Mouse (Mus musculus) gastrocnemius, adult 2 months (tissue): ENCODE data around the gene Hhip. TPM values are rescaled to one million over a fixed set of nuclear protein-coding genes. Genes with fewer than 3 reads are reported as not detected.

Experiments
- DNase-seq: peaks from one replicate; pipeline ENCODE4 v3.0.0; 2022
- H3K27ac ChIP-seq: fragments of 200-600 bp; 2 replicates; pipeline ENCODE4 v1.8.1; 2022; ENCODE audit warnings: mild to moderate bottlenecking
- H3K4me3 ChIP-seq: fragments of 200-600 bp; 2 replicates; pipeline ENCODE4 v1.8.1; 2022; ENCODE audit warnings: mild to moderate bottlenecking, moderate library complexity
- CTCF ChIP-seq: fragments of 200-600 bp; IDR thresholded peaks from 2 replicates; pipeline ENCODE4 v1.8.1; 2022; ENCODE audit warnings: antibody characterized with exemption, mild to moderate bottlenecking, moderate library complexity
- intact Hi-C: fragments of 180-260 bp; cut with DNase I; formaldehyde crosslinking; loops from one replicate; pipeline ENCODE4 v1.15.1; 2025
- long read RNA-seq, 2 experiments: library from polyadenylated mRNA; stranded (forward); transcript quantifications; one replicate each; pipeline ENCODE4 v2.0.0; 2021
- total RNA-seq, 2 experiments: library from RNA; stranded (reverse); gene quantifications; 2 replicates each; pipeline ENCODE4 v1.2.3; 2021

Gene Hhip
- total RNA-seq, result under 1 TPM; 0.13 to 0.50 TPM
- long read RNA-seq, experiment 1, result 0 reads
- long read RNA-seq, experiment 2, result 0 reads

DNA sequence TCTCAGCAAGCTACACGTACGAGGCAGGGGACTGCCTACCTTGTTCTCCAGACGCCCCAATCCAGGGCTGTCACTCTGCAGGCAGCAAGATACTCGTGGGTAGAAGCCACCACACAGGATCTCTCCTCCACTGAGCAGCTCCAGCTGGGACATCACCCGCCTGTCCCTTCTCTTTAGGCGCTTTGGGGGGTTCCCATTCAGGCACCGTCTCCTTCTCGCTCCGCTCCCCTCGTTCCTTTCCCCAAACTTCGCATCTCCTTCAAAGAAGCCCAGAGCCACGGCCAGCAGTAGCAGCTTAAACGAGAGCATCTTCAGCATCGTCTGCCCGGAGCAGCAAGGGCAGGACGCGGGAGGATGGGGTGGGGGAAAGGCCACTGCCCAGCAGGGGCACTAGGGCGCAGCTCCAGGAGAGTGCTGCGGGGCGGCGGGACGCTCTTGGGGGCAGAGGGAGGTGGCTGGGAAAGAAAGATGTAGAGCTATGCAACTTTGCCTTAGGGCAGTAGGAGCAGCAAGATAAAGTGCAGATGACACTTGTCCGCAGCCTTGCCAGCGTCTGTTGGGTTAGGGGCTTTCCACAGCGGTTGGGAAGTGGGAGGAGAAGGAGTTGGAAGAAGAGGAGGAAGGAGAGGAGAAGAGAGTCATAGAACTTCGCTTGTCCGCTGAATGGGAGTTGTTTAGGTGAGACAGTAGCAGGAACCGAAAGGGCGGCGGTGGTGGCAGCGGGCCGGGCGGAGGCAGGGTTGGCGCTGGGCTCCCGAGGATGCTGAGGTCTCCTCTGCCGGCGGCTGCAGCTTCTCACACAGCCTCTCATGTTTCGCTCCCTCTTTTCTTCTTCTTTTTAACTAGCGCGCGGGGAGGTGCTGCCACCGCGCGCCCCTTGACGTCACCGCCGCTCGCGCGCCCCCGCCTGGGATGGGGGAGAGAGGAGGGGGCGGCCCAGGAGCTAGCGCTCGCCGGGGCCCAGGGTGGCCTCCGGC lies at the start of gene Hhip:
Gene Hhip, minus strand, starts transcription at position 809 of the 977 bp plus-strand sequence.
- no peak for TF ChIP-seq CTCF
- H3K4me3 ChIP-seq, result peak within 1 kb of the TSS; percentile 71
- intact Hi-C loops, result no loop called here
- peak within 1 kb of the TSS; percentile 12 for H3K27ac ChIP-seq
- DNase-seq, result peak; percentile 38

DNA sequence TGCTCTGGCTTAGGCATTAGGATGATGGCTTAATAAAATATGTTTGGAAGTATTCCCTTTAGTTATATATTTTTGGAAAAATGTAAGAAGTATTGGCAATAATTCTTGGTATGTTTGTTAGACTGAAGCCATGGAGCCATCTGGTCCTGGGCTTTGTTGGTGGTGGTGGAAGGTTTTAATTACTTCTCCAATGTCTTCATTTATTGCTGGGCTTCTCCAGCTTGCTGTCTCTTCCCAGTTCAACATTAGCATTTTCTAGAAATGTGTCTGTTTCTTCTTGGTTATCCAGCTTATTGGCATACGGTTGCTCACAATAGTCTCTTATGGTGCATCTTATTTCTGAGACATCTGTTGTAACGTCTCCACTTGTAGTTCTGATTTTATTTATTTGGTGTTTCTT lies 29.2 kb upstream of the Hhip start:
- H3K27ac ChIP-seq, result no peak overlapping the region
- no peak for TF ChIP-seq CTCF
- no peak overlapping the region for H3K4me3 ChIP-seq
- intact Hi-C loops, result no loop called here
- no peak for DNase-seq

DNA sequence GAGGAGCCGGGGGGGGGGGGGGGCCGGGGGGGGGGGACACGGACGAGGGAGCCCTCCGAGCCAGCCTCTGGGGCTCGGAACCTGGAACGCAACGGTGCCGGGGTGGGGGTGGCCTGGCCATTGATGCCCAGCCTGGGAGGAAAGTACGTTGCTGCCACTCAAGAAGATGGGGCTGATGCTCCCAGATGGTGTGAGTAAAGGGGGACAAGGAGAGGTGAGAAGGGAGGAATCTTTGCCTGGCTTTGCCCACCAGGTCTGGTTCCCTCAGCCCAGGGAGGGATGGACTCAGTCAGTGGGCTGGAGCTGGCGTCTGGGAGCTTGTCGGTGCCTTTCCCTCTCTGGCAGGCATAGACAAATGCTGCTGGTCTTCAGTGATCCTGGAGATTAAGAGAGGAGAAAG lies 387 bp upstream of the Hhip start:
- Histone ChIP-seq H3K4me3 (peak overlapping the region; percentile 71), H3K27ac (no peak overlapping the region; the same call in 1 of the 2 replicates)
- DNase-seq, result peak; percentile 15
- intact Hi-C loops, result no loop called here
- TF ChIP-seq CTCF, result no peak

- intact Hi-C loops, result no loop called here
- no peak for DNase-seq
- no peak for TF ChIP-seq CTCF
- Histone ChIP-seq H3K27ac (no peak overlapping the region), H3K4me3 (no peak overlapping the region; the same call in 1 of the 2 replicates)
These were observed 1.3 kb downstream of the Hhip start for GRCm38 (mm10) chr8:80056331-80057070.

DNA sequence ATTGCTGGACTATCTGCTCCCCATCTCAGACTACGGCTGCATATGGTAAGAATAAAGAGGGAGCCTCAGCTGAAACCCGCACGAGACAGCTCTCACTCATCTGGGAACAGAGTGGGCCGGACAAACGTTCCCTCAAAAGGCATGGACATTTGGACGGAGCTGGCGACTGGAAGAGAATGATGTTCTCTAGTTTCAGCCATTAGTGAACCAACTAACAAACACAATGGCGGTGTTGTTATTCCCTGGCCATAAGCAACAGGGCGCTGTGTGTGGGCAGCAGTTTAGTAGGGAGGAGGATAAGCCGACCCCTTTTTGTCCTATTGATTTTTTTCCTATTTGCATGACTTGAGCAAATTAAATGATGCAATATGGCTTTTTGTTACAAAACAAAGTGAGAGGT lies 2.0 kb downstream of the Hhip start:
- intact Hi-C loops, result no loop called here
- peak overlapping the region; percentile 9; the same call in 1 of the 2 replicates for H3K4me3 ChIP-seq
- H3K27ac ChIP-seq, result no peak overlapping the region
- no peak for DNase-seq
- no peak for TF ChIP-seq CTCF

- Histone ChIP-seq H3K4me3 (no peak overlapping the region), H3K27ac (no peak overlapping the region)
- DNase-seq, result no peak
- no peak for TF ChIP-seq CTCF
- intact Hi-C loops, result no loop called here
These were observed 2.7 kb downstream of the Hhip start for GRCm38 (mm10) chr8:80055094-80055493.

GRCm38 (mm10) chr8:80054216-80054615 lies 3.6 kb downstream of the Hhip start:
- intact Hi-C loops, result no loop called here
- no peak for TF ChIP-seq CTCF
- no peak overlapping the region for H3K27ac ChIP-seq
- no peak for DNase-seq
- H3K4me3 ChIP-seq, result no peak overlapping the region

DNA sequence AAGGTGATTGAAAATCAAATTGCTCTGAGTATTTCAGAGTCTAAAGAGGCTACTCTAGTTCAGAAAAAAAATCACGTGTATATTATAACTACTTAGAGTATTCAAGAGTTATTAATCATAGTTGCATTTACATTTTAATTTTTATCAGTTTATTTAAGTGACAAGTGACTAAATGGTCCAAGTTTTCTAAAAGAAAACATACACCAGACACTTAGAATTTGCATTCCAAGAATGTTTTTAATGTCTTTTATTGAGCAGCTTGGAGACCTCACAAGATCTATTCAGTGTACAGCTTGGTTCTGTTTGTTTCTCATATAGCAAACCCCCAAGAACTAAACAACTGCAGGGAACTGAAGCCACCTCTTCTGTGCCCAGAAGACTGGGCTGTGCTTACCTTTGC lies 5.0 kb downstream of the Hhip start:
- Histone ChIP-seq H3K27ac (no peak overlapping the region), H3K4me3 (no peak overlapping the region)
- no peak for DNase-seq
- intact Hi-C loops, result no loop called here
- TF ChIP-seq CTCF, result no peak

- no peak for TF ChIP-seq CTCF
- no peak for DNase-seq
- no peak overlapping the region for H3K27ac ChIP-seq
- no peak overlapping the region for H3K4me3 ChIP-seq
- intact Hi-C loops, result no loop called here
These were observed 6.3 kb downstream of the Hhip start for GRCm38 (mm10) chr8:80051494-80051893.

GRCm38 (mm10) chr8:80049256-80050005 lies 8.4 kb downstream of the Hhip start:
- no peak for TF ChIP-seq CTCF
- no peak overlapping the region for H3K4me3 ChIP-seq
- intact Hi-C loops, result no loop called here
- DNase-seq, result no peak
- no peak overlapping the region for H3K27ac ChIP-seq

GRCm38 (mm10) chr8:80048256-80048655 lies 9.6 kb downstream of the Hhip start:
- intact Hi-C loops, result no loop called here
- no peak for DNase-seq
- TF ChIP-seq CTCF, result no peak
- Histone ChIP-seq H3K4me3 (no peak overlapping the region), H3K27ac (no peak overlapping the region)

DNA sequence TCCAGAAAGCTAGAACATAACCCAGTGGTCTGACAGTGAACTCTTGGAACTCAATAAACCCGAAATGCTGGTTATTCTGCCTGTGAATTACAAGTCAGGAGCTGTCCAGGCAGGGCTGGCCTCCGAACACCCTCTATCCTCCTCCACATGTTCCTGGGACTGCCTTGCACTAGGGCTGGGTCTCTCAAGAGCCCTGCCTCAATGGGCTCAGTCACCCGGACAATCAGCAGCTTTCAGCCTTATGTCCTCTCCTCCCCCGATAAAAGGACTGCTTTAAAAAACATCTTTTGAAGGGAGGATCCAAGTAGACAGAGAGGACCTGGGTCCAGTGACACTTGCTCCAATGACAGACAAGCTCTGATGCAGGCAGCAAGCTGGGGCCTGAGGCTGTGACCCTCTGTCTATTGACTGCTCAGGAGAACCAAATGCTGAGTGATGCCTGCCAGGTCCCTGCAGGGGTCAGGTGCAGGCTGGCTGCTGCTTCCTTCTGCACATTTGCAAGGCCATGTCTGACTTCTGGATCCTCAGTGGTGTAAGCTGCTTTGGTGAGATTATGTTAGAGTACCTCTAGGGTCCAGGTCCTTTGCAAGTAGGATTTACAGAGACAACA lies 20.1 kb downstream of the Hhip start:
- Histone ChIP-seq H3K27ac (no peak overlapping the region), H3K4me3 (no peak overlapping the region)
- DNase-seq, result no peak
- intact Hi-C loops, result no loop called here
- no peak for TF ChIP-seq CTCF
